Mouse (Mus musculus) G1E (cell line): Measurements from ENCODE around the gene Rtn4rl1.

Experiments used
- CTCF ChIP-seq: IDR thresholded peaks from 2 replicates; pipeline ENCODE4 v1.5.1; 2012; ENCODE audit warnings: low read depth, low read length, inconsistent platforms, mixed read lengths
- GATA1 ChIP-seq: IDR thresholded peaks from 2 replicates; pipeline ENCODE4 v1.6.1; 2012; ENCODE audit warnings: borderline replicate concordance, low read length, inconsistent platforms, mixed read lengths
- POLR2AphosphoS5 ChIP-seq: IDR thresholded peaks from 2 replicates; pipeline ENCODE4 v1.6.1; 2012; ENCODE audit warnings: low read depth, low read length, inconsistent platforms; ENCODE audit not compliant: insufficient replicate concordance
- TAL1 ChIP-seq: conservative IDR thresholded peaks from 2 replicates; pipeline ENCODE4 v1.6.1; 2012; ENCODE audit warnings: low read depth, low read length, inconsistent platforms, mixed read lengths

GRCm38 (mm10) chr11:75294862-75295261 lies 101.3 kb downstream of the Rtn4rl1 start:
- TF ChIP-seq TAL1 (no peak), CTCF (no peak), POLR2AphosphoS5 (no peak), GATA1 (no peak)
